Mouse (Mus musculus): ENCODE data around the gene Neb. TPM values are rescaled to one million over a fixed set of nuclear protein-coding genes. Genes with fewer than 3 reads are reported as not detected.

Gene Neb
- polyA plus RNA-seq, 1 experiment from 2014 or later: 3.5 TPM

- H3K4me2 ChIP-seq: no peak overlapping the region
- no peak overlapping the region for H3K4me3 ChIP-seq
- H3K36me3 ChIP-seq: peaks cover 80% of the 10 kb centered on the region
- no peak for ATAC-seq (ENCODE audit: low read depth)
- no peaks in the 10 kb centered on the region for H3K4me1 ChIP-seq (replicated peaks)
- no peak overlapping the region for H3K27ac ChIP-seq (replicated peaks)
- no peaks in the 10 kb centered on the region for H3K27me3 ChIP-seq
- WGBS: 95% methylated on average over 5 of the region's 5 CpGs
- H3K9ac ChIP-seq: no peak overlapping the region
- peaks cover 49% of the 10 kb centered on the region for H3K9me3 ChIP-seq
These were observed 34.3 kb upstream of the Neb start for GRCm38 (mm10) chr2:52412524-52413037.

GRCm38 (mm10) chr2:52406480-52406879 is 28.2 kb upstream of the Neb start:
- Histone ChIP-seq H3K9me3 (peaks cover 26% of the 10 kb centered on the region), H3K27ac (replicated peaks) (no peak overlapping the region), H3K27me3 (no peaks in the 10 kb centered on the region), H3K4me2 (no peak overlapping the region), H3K4me3 (no peak overlapping the region), H3K4me1 (replicated peaks) (no peaks in the 10 kb centered on the region), H3K9ac (no peak overlapping the region), H3K36me3 (peaks cover 75% of the 10 kb centered on the region)
- no peak for ATAC-seq (ENCODE audit: low read depth)
- WGBS: 91% methylated on average over 1 of the region's 1 CpGs

- Histone ChIP-seq H3K4me2 (no peak overlapping the region), H3K27me3 (no peaks in the 10 kb centered on the region), H3K4me1 (replicated peaks) (no peaks in the 10 kb centered on the region), H3K9me3 (peaks cover 14% of the 10 kb centered on the region), H3K36me3 (peaks cover 68% of the 10 kb centered on the region), H3K9ac (no peak overlapping the region), H3K27ac (replicated peaks) (no peak overlapping the region), H3K4me3 (no peak overlapping the region)
- 98% methylated on average over 5 of the region's 5 CpGs for WGBS
- no peak for ATAC-seq (ENCODE audit: low read depth)
These were observed 27.0 kb upstream of the Neb start for GRCm38 (mm10) chr2:52405238-52405637.

- H3K27me3 ChIP-seq: no peaks in the 10 kb centered on the region
- H3K4me3 ChIP-seq: no peak overlapping the region
- peaks cover 5% of the 10 kb centered on the region; the same call in 1 of the 2 replicates for H3K36me3 ChIP-seq
- no peaks in the 10 kb centered on the region for H3K4me1 ChIP-seq (replicated peaks)
- H3K9me3 ChIP-seq: no peaks in the 10 kb centered on the region
- no peak overlapping the region for H3K9ac ChIP-seq
- ATAC-seq (ENCODE audit: low read depth): no peak
- WGBS: 91% methylated on average over 5 of the region's 5 CpGs
- H3K27ac ChIP-seq (replicated peaks): no peak overlapping the region
- no peak overlapping the region for H3K4me2 ChIP-seq
These were observed 16.3 kb upstream of the Neb start for GRCm38 (mm10) chr2:52394529-52394928.

GRCm38 (mm10) chr2:52390415-52390975 is 12.2 kb upstream of the Neb start:
- H3K4me1 ChIP-seq (replicated peaks): no peaks in the 10 kb centered on the region
- H3K36me3 ChIP-seq: no peaks in the 10 kb centered on the region
- no peak overlapping the region for H3K27ac ChIP-seq (replicated peaks)
- H3K27me3 ChIP-seq: no peaks in the 10 kb centered on the region
- H3K4me2 ChIP-seq: no peak overlapping the region
- no peak for ATAC-seq (ENCODE audit: low read depth)
- H3K9ac ChIP-seq: no peak overlapping the region
- H3K9me3 ChIP-seq: no peaks in the 10 kb centered on the region
- 85% methylated on average over 2 of the region's 2 CpGs for WGBS
- no peak overlapping the region for H3K4me3 ChIP-seq

GRCm38 (mm10) chr2:52389975-52390374 is 11.7 kb upstream of the Neb start:
- Histone ChIP-seq H3K9me3 (no peaks in the 10 kb centered on the region), H3K27ac (replicated peaks) (no peak overlapping the region), H3K36me3 (no peaks in the 10 kb centered on the region), H3K9ac (no peak overlapping the region), H3K4me2 (no peak overlapping the region), H3K4me1 (replicated peaks) (no peaks in the 10 kb centered on the region), H3K27me3 (no peaks in the 10 kb centered on the region), H3K4me3 (no peak overlapping the region)
- 81% methylated on average over 3 of the region's 3 CpGs for WGBS
- ATAC-seq (ENCODE audit: low read depth): no peak

- Histone ChIP-seq H3K4me3 (no peak overlapping the region), H3K27me3 (no peaks in the 10 kb centered on the region), H3K9me3 (no peaks in the 10 kb centered on the region), H3K4me2 (no peak overlapping the region), H3K4me1 (replicated peaks) (no peaks in the 10 kb centered on the region), H3K36me3 (no peaks in the 10 kb centered on the region), H3K9ac (no peak overlapping the region), H3K27ac (replicated peaks) (no peak overlapping the region)
- ATAC-seq (ENCODE audit: low read depth): no peak
- WGBS: 87% methylated on average over 6 of the region's 6 CpGs
These were observed 8.2 kb upstream of the Neb start for GRCm38 (mm10) chr2:52386451-52386850.

- H3K9ac ChIP-seq: no peak overlapping the region
- no peak overlapping the region for H3K27ac ChIP-seq (replicated peaks)
- no peaks in the 10 kb centered on the region for H3K4me1 ChIP-seq (replicated peaks)
- 67% methylated on average over 7 of the region's 7 CpGs for WGBS
- no peaks in the 10 kb centered on the region for H3K9me3 ChIP-seq
- no peak overlapping the region for H3K4me3 ChIP-seq
- no peak overlapping the region for H3K4me2 ChIP-seq
- no peaks in the 10 kb centered on the region for H3K27me3 ChIP-seq
- no peaks in the 10 kb centered on the region for H3K36me3 ChIP-seq
- no peak for ATAC-seq (ENCODE audit: low read depth)
These were observed 7.8 kb upstream of the Neb start for GRCm38 (mm10) chr2:52386037-52386436.

GRCm38 (mm10) chr2:52378848-52379261 is 581 bp upstream of the Neb start:
- Histone ChIP-seq H3K4me1 (replicated peaks) (no peaks in the 10 kb centered on the region), H3K4me3 (no peak overlapping the region), H3K27me3 (no peaks in the 10 kb centered on the region), H3K9me3 (no peaks in the 10 kb centered on the region), H3K27ac (replicated peaks) (no peak overlapping the region), H3K9ac (no peak overlapping the region), H3K4me2 (no peak overlapping the region), H3K36me3 (no peaks in the 10 kb centered on the region)
- WGBS: 75% methylated on average over 10 of the region's 10 CpGs
- no peak for ATAC-seq (ENCODE audit: low read depth)

GRCm38 (mm10) chr2:52377706-52378447 is 397 bp downstream of the Neb start:
- Histone ChIP-seq H3K4me1 (replicated peaks) (no peaks in the 10 kb centered on the region), H3K36me3 (no peaks in the 10 kb centered on the region), H3K9me3 (no peaks in the 10 kb centered on the region), H3K27ac (replicated peaks) (no peak overlapping the region), H3K9ac (no peak overlapping the region), H3K27me3 (no peaks in the 10 kb centered on the region), H3K4me3 (no peak overlapping the region), H3K4me2 (no peak overlapping the region)
- 62% methylated on average over 13 of the region's 13 CpGs for WGBS
- ATAC-seq (ENCODE audit: low read depth): no peak

GRCm38 (mm10) chr2:52374706-52375105 is 3.6 kb downstream of the Neb start:
- ATAC-seq (ENCODE audit: low read depth): no peak
- Histone ChIP-seq H3K36me3 (no peaks in the 10 kb centered on the region), H3K4me3 (no peak overlapping the region), H3K27me3 (no peaks in the 10 kb centered on the region), H3K4me2 (no peak overlapping the region), H3K4me1 (replicated peaks) (no peaks in the 10 kb centered on the region), H3K9me3 (no peaks in the 10 kb centered on the region), H3K27ac (replicated peaks) (no peak overlapping the region), H3K9ac (no peak overlapping the region)
- WGBS: 90% methylated on average over 6 of the region's 6 CpGs

GRCm38 (mm10) chr2:52372480-52372879 is 5.8 kb downstream of the Neb start:
- Histone ChIP-seq H3K9me3 (no peaks in the 10 kb centered on the region), H3K4me2 (no peak overlapping the region), H3K36me3 (no peaks in the 10 kb centered on the region), H3K27ac (replicated peaks) (no peak overlapping the region), H3K27me3 (no peaks in the 10 kb centered on the region), H3K4me1 (replicated peaks) (no peaks in the 10 kb centered on the region), H3K4me3 (no peak overlapping the region), H3K9ac (no peak overlapping the region)
- ATAC-seq (ENCODE audit: low read depth): no peak
- 75% methylated on average over 6 of the region's 6 CpGs for WGBS

GRCm38 (mm10) chr2:52372080-52372479 is 6.2 kb downstream of the Neb start:
- Histone ChIP-seq H3K36me3 (no peaks in the 10 kb centered on the region), H3K9ac (no peak overlapping the region), H3K9me3 (no peaks in the 10 kb centered on the region), H3K4me1 (replicated peaks) (no peaks in the 10 kb centered on the region), H3K27me3 (no peaks in the 10 kb centered on the region), H3K4me3 (no peak overlapping the region), H3K27ac (replicated peaks) (no peak overlapping the region), H3K4me2 (no peak overlapping the region)
- WGBS: 92% methylated on average over 4 of the region's 4 CpGs
- ATAC-seq (ENCODE audit: low read depth): no peak

All from neural tube, embryonic 13.5 days (tissue).